In genomic region chr11:75531469-75532242, GRCm38 (mm10) we compare ENCODE assay signal across 8 mouse cellular contexts. TPM values are rescaled to one million over a fixed set of nuclear protein-coding genes. Genes with fewer than 3 reads are reported as not detected.
A peak's percentile ranks its signal among the peaks of the same experiment; 100 is the strongest.
DNase-seq lines count a peak whose midpoint lies in the region; ATAC-seq and TF ChIP-seq lines count a peak whose summit lies in the region.

Gene Slc43a2, plus strand, starts transcription at chr11:75531694.

- H3K9me3 ChIP-seq in E14TG2a.4 (ENCODE audit: low read length), result no peaks in the 10 kb centered on the region
- no peaks in the 10 kb centered on the region for H3K9me3 ChIP-seq in forebrain, embryonic 13.5 days (replicated peaks)
- no peaks in the 10 kb centered on the region for H3K9me3 ChIP-seq in liver, postnatal 0 days (ENCODE audit: low read length)
- no peaks in the 10 kb centered on the region for H3K9me3 ChIP-seq in neural tube, embryonic 14.5 days (ENCODE audit: control insufficient read depth, low read length)

- WGBS in forebrain, embryonic 13.5 days, result under 1% methylated on average over 62 of the region's 62 CpGs
- under 1% methylated on average over 62 of the region's 62 CpGs for WGBS in large intestine, adult 2 months
- under 1% methylated on average over 62 of the region's 62 CpGs for WGBS in liver, postnatal 0 days (ENCODE audit: insufficient replicate concordance)
- WGBS in neural tube, embryonic 14.5 days, result under 1% methylated on average over 61 of the region's 62 CpGs

- intact Hi-C loops in heart, postnatal 10 days (cut with DNase I), result no loop called here

- H3K9ac ChIP-seq in forebrain, embryonic 13.5 days, result peak within 1 kb of the TSS; percentile 94
- H3K9ac ChIP-seq in liver, postnatal 0 days (replicated peaks), result peak within 1 kb of the TSS; percentile 73
- peak within 1 kb of the TSS; percentile 88 for H3K9ac ChIP-seq in neural tube, embryonic 14.5 days (replicated peaks; ENCODE audit: low read depth, low read length)

- no peak for TF ChIP-seq CTCF in E14TG2a.4 (conservative IDR thresholded peaks at IDR 0.05; ENCODE audit: low read length)
- 0 out of 2 replicates have a peak, but pooled peaks have one; percentile 10 for TF ChIP-seq CTCF in liver, postnatal 0 days (IDR thresholded peaks at IDR 0.05; ENCODE audit: low read depth)

- peak; percentile 96 for ATAC-seq in forebrain, embryonic 13.5 days
- peak; percentile 85 for ATAC-seq in liver, postnatal 0 days
- ATAC-seq in neural tube, embryonic 14.5 days (ENCODE audit: low read depth), result peak; percentile 95

- peaks cover 16% of the 10 kb centered on the region for H3K27me3 ChIP-seq in E14TG2a.4 (ENCODE audit: insufficient read depth, low read length)
- H3K27me3 ChIP-seq in forebrain, embryonic 13.5 days, result no peaks in the 10 kb centered on the region
- H3K27me3 ChIP-seq in liver, postnatal 0 days (ENCODE audit: insufficient read depth, low read length), result no peaks in the 10 kb centered on the region
- no peaks in the 10 kb centered on the region for H3K27me3 ChIP-seq in neural tube, embryonic 14.5 days (ENCODE audit: control insufficient read depth, insufficient read depth, low read length)

- H3K36me3 ChIP-seq in E14TG2a.4 (ENCODE audit: insufficient read depth, low read length), result 0 out of 2 replicates have a peak, but pooled peaks cover 4% of the 10 kb centered on the region
- H3K36me3 ChIP-seq in forebrain, embryonic 13.5 days (ENCODE audit: poor library complexity, severe bottlenecking), result no peaks in the 10 kb centered on the region
- H3K36me3 ChIP-seq in liver, postnatal 0 days (replicated peaks; ENCODE audit: insufficient read depth, low read length), result no peaks in the 10 kb centered on the region; the same call in 1 of the 2 replicates
- H3K36me3 ChIP-seq in neural tube, embryonic 14.5 days (ENCODE audit: control insufficient read depth, insufficient read depth, low read length), result no peaks in the 10 kb centered on the region

- H3K27ac ChIP-seq in forebrain, embryonic 13.5 days, result peak within 1 kb of the TSS; percentile 97
- peak within 1 kb of the TSS; percentile 90 for H3K27ac ChIP-seq in liver, postnatal 0 days (ENCODE audit: low read depth)
- H3K27ac ChIP-seq in neural tube, embryonic 14.5 days (ENCODE audit: low read depth, low read length), result peak within 1 kb of the TSS; percentile 98

- peak within 1 kb of the TSS; percentile 86 for H3K4me3 ChIP-seq in E14TG2a.4 (replicated peaks; ENCODE audit: low read length)
- peak within 1 kb of the TSS; percentile 72 for H3K4me3 ChIP-seq in forebrain, embryonic 13.5 days
- H3K4me3 ChIP-seq in liver, postnatal 0 days (ENCODE audit: low read depth, low read length), result peak within 1 kb of the TSS; percentile 61
- peak within 1 kb of the TSS; percentile 70 for H3K4me3 ChIP-seq in neural tube, embryonic 14.5 days (ENCODE audit: low read depth, low read length)

- H3K4me2 ChIP-seq in forebrain, embryonic 13.5 days, result peak within 1 kb of the TSS; percentile 98
- H3K4me2 ChIP-seq in liver, postnatal 0 days (ENCODE audit: low read depth, low read length), result peak within 1 kb of the TSS; percentile 94
- H3K4me2 ChIP-seq in neural tube, embryonic 14.5 days (ENCODE audit: low read depth, low read length), result peak within 1 kb of the TSS; percentile 95

- TF ChIP-seq EP300 in liver, postnatal 0 days (IDR thresholded peaks at IDR 0.05; ENCODE audit: low read depth), result peak; percentile 56; the same call in 1 of the 2 replicates

- DNase-seq in c-Kit-positive CD71-positive TER-119-positive erythroid progenitor cells, embryonic 14.5 days (ENCODE audit: low spot score), result peak; percentile 92
- peak; percentile 95 to 97 for DNase-seq in heart, postnatal 10 days
- DNase-seq in large intestine, adult 2 months (ENCODE audit: low read depth, low spot score), result no peak
- DNase-seq in liver, postnatal 0 days, result peak; percentile 92
- DNase-seq in testis, postnatal 10 days (ENCODE audit: low spot score), result peak; percentile 95

- H3K4me1 ChIP-seq in E14TG2a.4 (replicated peaks; ENCODE audit: low read depth, low read length), result peaks cover 56% of the 10 kb centered on the region
- H3K4me1 ChIP-seq in forebrain, embryonic 13.5 days, result peaks cover 27% of the 10 kb centered on the region
- peaks cover 15% of the 10 kb centered on the region for H3K4me1 ChIP-seq in liver, postnatal 0 days (ENCODE audit: insufficient read depth)
- peaks cover 22% of the 10 kb centered on the region for H3K4me1 ChIP-seq in neural tube, embryonic 14.5 days (ENCODE audit: control insufficient read depth, insufficient read depth, low read length)

RNA-seq across cellular contexts. Expression of gene Slc43a2, which starts in this region (rescaled TPM):
- polyA plus RNA-seq in forebrain, embryonic 13.5 days (2015; fragmentation: Nextera tagmentation; extraction: Ambion mirVana), result 11.3 and 11.7 TPM in 2 replicates
- 10 to 100 TPM; 14.2 to 17.3 TPM for total RNA-seq in heart, postnatal 10 days (2021)
- 122 and 330 TPM in 2 replicates for polyA plus RNA-seq in large intestine, adult 2 months (2012; rRNA removed)
- polyA plus RNA-seq in liver, postnatal 0 days (2015; fragmentation: Nextera tagmentation; extraction: Ambion mirVana), result 5.9 and 7.2 TPM in 2 replicates
- polyA plus RNA-seq in neural tube, embryonic 14.5 days (2014; fragmentation: Nextera tagmentation; extraction: Ambion mirVana), result 15.5 and 17.0 TPM in 2 replicates
